Mouse (Mus musculus) midbrain, embryonic 15.5 days (tissue): ENCODE measurements around the gene Wfikkn1. TPM values are rescaled to one million over a fixed set of nuclear protein-coding genes. Genes with fewer than 3 reads are reported as not detected.

Source experiments
- ATAC-seq: fragments of 200-750 bp; cut with Nextera tagmentation; replicated peaks from 2 replicates; pipeline ENCODE4 v1.8.0; 2017; ENCODE audit warnings: moderate TSS enrichment
- H3K27ac ChIP-seq: fragments of 300-500 bp; sonication (generic); 2 replicates; pipeline ENCODE4 v1.5.1; 2015; ENCODE audit warnings: mild to moderate bottlenecking, inconsistent platforms
- H3K27me3 ChIP-seq: fragments of 300-500 bp; sonication (generic); replicated peaks from 2 replicates; pipeline ENCODE4 v1.6.1; 2015; ENCODE audit warnings: inconsistent platforms
- H3K36me3 ChIP-seq: fragments of 300-500 bp; sonication (generic); replicated peaks from 2 replicates; pipeline ENCODE4 v1.6.1; 2015; ENCODE audit warnings: inconsistent platforms
- H3K4me1 ChIP-seq: fragments of 300-500 bp; sonication (generic); 2 replicates; pipeline ENCODE4 v1.6.1; 2015; ENCODE audit warnings: inconsistent platforms
- H3K4me2 ChIP-seq: fragments of 300-500 bp; sonication (generic); 2 replicates; pipeline ENCODE4 v1.6.1; 2015; ENCODE audit warnings: inconsistent platforms, mild to moderate bottlenecking, moderate library complexity
- H3K4me3 ChIP-seq: fragments of 300-500 bp; sonication (generic); 2 replicates; pipeline ENCODE4 v1.5.1; 2015; ENCODE audit warnings: mild to moderate bottlenecking, inconsistent platforms
- H3K9ac ChIP-seq: fragments of 300-500 bp; sonication (generic); 2 replicates; pipeline ENCODE4 v1.6.1; 2015; ENCODE audit warnings: mild to moderate bottlenecking, inconsistent platforms
- H3K9me3 ChIP-seq: fragments of 300-500 bp; sonication (generic); 2 replicates; pipeline ENCODE4 v1.6.1; 2016; ENCODE audit warnings: inconsistent platforms
- WGBS: fragments of 180-500 bp; shearing (Covaris S2); methylation state at CpG from one replicate; pipeline ENCODE4 v1.1.7; 2015; ENCODE audit warnings: mixed read lengths; 5-methylcytosine and 5-hydroxymethylcytosine counted together
- microRNA-seq: library from miRNA; unstranded; fragments of <30 nt; microRNA quantifications from one replicate; pipeline ENCODE4, GENCODE M21; 2016
- polyA plus RNA-seq: library from polyadenylated mRNA; unstranded; fragments of >200 nt; fragmentation: Nextera tagmentation; extraction: Ambion mirVana; gene quantifications from 2 replicates; pipeline ENCODE4 v1.2.1, GENCODE M21; 2015

Wfikkn1 gene
- polyA plus RNA-seq, 1 experiment from 2014 or later: 0.54 TPM

DNA sequence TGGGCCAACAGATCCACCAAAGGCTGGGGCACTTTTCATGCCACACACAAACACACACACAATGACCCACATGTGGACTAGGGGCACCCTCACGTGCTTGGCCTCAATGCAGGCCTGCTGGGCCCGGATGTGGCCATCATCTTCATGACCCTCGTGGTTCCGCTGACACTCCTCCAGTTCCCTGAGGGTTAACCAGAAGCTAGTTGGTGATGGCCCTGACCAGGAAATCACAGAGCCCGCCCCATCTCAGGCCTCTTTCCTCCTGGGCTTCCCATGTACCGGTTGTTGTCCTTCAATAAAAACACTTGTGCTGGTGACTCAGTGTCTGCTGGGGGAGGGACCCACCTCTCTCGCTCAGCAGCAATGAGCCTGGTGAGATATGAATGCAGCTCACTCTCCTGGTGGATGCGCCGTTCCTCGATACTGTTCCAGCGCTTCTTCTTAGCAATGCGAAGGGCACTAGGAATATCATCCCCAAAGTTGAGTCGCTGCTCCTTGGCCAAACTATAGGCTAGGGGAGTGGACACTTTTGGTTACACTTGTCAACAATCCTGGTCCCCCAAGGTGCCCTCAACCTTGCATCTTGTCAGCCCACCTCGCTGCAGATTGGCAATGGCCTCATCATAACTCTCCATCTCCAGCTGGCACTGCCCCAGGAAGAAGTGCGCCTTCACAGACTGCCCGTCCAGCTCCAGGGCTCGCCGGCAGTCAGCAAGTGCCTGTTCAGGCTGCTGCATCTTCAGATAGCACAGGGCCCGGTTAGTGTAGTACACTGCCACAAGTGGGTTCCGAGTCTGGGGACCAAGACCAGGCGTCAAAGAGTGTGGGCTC lies 49.0 kb downstream of the Wfikkn1 start:
- peak overlapping the region; percentile 95 for H3K4me2 ChIP-seq
- H3K4me3 ChIP-seq: peak overlapping the region; percentile 80
- peak overlapping the region; percentile 96 for H3K27ac ChIP-seq
- H3K9me3 ChIP-seq: no peaks in the 10 kb centered on the region
- no peak for ATAC-seq
- no peaks in the 10 kb centered on the region for H3K27me3 ChIP-seq
- WGBS: 63% methylated on average over 21 of the region's 21 CpGs
- H3K36me3 ChIP-seq: 0 out of 2 replicates have a peak, but pooled peaks cover 30% of the 10 kb centered on the region
- peak overlapping the region; percentile 77 for H3K9ac ChIP-seq
- peaks cover 84% of the 10 kb centered on the region for H3K4me1 ChIP-seq

DNA sequence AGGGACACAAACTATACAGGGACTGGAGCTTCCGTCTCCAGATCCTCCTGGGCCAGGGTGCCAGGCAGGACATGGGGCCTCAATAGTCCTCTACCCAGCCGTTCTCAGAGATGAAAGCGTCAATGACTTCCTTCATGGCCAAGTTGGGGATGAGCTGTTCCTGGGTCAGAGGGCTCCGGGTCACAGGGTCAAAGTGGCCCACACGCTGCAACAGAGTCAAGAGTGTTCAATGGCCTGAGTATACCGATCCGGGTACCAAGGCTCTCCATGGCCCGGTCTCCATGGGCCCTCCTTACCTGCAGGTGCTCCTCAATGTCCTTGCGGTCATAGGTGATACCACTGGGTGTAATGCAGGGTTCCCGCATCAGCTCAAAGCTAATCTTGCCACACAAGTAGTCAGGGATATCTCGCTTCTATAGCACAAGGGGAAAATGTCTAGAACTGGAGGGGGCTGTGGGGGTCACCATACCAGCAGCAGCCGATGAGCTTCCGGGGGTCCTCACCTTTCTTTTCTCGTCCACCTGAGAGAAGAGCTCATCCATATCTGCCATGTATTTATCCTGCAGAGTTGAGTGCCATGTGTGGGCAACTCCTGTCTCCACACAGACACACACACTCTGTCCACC lies 49.7 kb downstream of the Wfikkn1 start:
- ATAC-seq: no peak
- Histone ChIP-seq H3K9me3 (no peaks in the 10 kb centered on the region), H3K4me3 (no peak overlapping the region; the same call in 1 of the 2 replicates), H3K36me3 (0 out of 2 replicates have a peak, but pooled peaks cover 31% of the 10 kb centered on the region), H3K27me3 (no peaks in the 10 kb centered on the region), H3K4me2 (peak overlapping the region; percentile 95), H3K9ac (no peak overlapping the region), H3K4me1 (peaks cover 84% of the 10 kb centered on the region), H3K27ac (no peak overlapping the region)
- 86% methylated on average over 14 of the region's 14 CpGs for WGBS

DNA sequence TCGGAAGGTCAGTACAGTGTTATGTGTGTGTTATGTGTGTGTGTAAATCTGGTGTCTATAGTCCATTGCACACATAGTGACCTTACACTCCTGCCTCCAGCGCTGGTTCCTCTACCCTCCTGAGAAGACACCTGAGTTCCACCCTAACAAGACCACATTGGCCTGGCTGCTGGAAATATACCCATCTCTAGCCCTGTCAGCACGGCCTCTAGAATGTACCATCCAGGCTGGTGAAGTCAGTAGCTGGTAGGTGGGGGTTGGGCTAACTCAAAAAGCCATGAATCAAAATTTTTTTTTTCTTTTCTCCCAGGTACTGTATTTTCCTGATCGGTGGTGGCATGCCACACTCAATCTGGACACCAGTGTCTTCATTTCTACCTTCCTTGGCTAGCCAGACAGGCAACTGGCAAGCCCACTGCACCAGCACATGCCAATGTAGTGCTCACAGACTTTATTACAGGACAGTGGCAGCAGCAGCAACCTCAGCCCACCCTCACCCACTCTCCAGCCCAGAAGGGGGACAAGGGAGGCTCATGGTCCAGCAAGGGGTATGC lies 50.4 kb downstream of the Wfikkn1 start:
- Histone ChIP-seq H3K4me2 (peak overlapping the region; percentile 80), H3K4me1 (peaks cover 84% of the 10 kb centered on the region), H3K4me3 (peak overlapping the region; percentile 66), H3K27ac (no peak overlapping the region), H3K9ac (no peak overlapping the region), H3K36me3 (0 out of 2 replicates have a peak, but pooled peaks cover 31% of the 10 kb centered on the region), H3K27me3 (no peaks in the 10 kb centered on the region), H3K9me3 (no peaks in the 10 kb centered on the region)
- ATAC-seq: no peak
- 94% methylated on average over 4 of the region's 4 CpGs for WGBS

DNA sequence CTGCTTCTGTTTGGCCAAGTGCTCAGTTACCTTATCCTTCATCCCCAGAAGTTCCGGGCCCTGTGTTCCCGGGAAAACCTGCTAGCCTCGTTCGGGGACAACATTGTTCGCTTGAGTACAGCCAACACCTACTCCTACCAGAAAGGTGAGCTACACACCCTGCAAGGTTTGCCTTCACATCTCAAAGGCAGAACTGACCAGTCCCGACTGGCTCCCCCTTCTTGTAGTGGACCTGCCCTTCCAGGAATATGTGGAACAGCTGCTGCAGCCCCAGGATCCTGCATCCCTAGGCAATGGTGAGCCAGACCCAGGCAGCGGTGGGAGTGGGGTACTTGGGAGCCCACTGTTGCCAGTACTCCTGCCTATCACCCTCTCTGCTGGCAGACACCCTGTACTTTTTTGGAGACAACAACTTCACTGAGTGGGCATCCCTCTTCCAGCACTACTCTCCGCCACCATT lies 51.1 kb downstream of the Wfikkn1 start:
- ATAC-seq: no peak
- no peaks in the 10 kb centered on the region for H3K27me3 ChIP-seq
- H3K36me3 ChIP-seq: 0 out of 2 replicates have a peak, but pooled peaks cover 31% of the 10 kb centered on the region
- H3K4me2 ChIP-seq: peak overlapping the region; percentile 80
- H3K9ac ChIP-seq: peak overlapping the region; percentile 86
- H3K4me3 ChIP-seq: peak overlapping the region; percentile 66
- peaks cover 84% of the 10 kb centered on the region for H3K4me1 ChIP-seq
- WGBS: 36% methylated on average over 8 of the region's 8 CpGs
- no peaks in the 10 kb centered on the region for H3K9me3 ChIP-seq
- peak overlapping the region; percentile 91 for H3K27ac ChIP-seq

DNA sequence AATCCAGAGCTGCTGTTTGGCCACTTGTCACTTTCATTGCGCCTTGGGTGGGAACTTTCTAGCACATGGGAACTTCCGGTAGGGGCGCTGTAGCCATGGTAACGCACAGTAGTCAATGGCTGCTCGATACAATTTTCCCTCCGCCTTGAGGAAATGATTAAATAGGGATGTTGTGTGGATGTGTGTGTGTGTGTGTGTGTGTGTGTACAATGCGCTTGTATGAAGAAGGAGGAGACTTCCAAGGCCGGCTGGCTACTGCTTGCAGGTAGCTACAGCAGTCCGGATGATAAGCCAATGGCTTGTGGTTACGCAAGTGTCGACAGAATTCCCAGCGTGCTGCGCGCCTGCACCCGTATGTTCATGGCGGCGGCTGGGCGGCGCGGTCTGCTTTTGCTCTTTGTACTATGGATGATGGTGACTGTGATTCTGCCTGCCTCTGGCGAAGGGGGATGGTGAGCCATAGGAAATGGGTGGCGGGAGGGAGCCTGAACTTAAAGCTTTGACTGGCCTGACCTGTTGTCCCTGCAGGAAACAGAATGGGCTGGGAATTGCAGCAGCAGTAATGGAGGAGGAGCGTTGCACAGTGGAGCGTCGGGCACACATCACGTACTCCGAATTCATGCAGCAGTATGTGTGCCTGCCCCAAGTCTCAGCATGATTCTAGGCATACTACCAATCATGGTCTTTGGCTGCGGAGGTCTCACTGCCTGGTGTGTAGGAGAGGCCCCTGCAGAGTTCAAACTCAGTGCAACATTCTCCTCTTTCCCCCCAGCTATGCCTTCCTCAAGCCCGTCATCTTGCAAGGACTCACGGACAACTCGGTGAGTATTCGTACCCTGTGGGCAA lies 51.7 kb downstream of the Wfikkn1 start, which contains the start of gene Jmjd8:
TSS of gene Jmjd8 (plus strand) at position 156 of the 846 bp plus-strand sequence.
- Histone ChIP-seq H3K4me2 (peak within 1 kb of the TSS; percentile 80), H3K9me3 (no peaks in the 10 kb centered on the region), H3K36me3 (0 out of 2 replicates have a peak, but pooled peaks cover 31% of the 10 kb centered on the region), H3K27me3 (no peaks in the 10 kb centered on the region), H3K4me1 (peaks cover 84% of the 10 kb centered on the region), H3K9ac (peak within 1 kb of the TSS; percentile 86), H3K27ac (peak within 1 kb of the TSS; percentile 91), H3K4me3 (peak within 1 kb of the TSS; percentile 66)
- WGBS: 1% methylated on average over 32 of the region's 32 CpGs
- peak; percentile 59 for ATAC-seq

DNA sequence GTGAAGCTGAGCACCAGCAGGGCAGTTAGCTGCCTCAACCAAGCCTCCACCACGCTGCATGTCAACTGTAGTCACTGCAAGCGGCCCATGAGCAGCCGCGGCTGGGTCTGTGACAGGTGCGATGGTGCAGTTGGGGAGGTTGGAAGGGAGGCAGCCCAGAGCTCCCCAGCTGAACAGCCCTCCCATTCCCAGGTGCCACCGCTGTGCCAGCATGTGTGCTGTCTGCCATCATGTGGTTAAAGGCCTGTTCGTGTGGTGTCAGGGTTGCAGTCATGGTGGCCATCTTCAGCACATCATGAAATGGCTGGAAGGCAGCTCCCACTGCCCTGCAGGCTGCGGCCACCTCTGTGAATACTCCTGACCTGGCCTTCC lies 52.4 kb downstream of the Wfikkn1 start:
- Histone ChIP-seq H3K9me3 (no peaks in the 10 kb centered on the region), H3K27ac (peak overlapping the region; percentile 91), H3K36me3 (0 out of 2 replicates have a peak, but pooled peaks cover 31% of the 10 kb centered on the region), H3K4me2 (peak overlapping the region; percentile 80), H3K4me1 (peaks cover 82% of the 10 kb centered on the region), H3K27me3 (no peaks in the 10 kb centered on the region), H3K4me3 (peak overlapping the region; percentile 66), H3K9ac (peak overlapping the region; percentile 86; the same call in 1 of the 2 replicates)
- 83% methylated on average over 8 of the region's 8 CpGs for WGBS
- no peak for ATAC-seq

Small RNA genes lying within 50 kb of the gene (microRNA-seq; reads per million reads assigned to microRNA genes)
- not detected for gene Mir3082

Other genes starting within 250 kb of the Wfikkn1 start
- gene Gng13, start 163.7 kb downstream of the Wfikkn1 start, polyA plus RNA-seq: 3.5 and 4.0 TPM in 2 replicates
- gene Chtf18, start 153.4 kb downstream of the Wfikkn1 start, polyA plus RNA-seq: 5.7 and 6.3 TPM in 2 replicates
- gene Rpusd1, start 153.2 kb downstream of the Wfikkn1 start, polyA plus RNA-seq: 27.7 and 30.5 TPM in 2 replicates
- not detected in 2 replicates for gene Mslnl, start 144.8 kb downstream of the Wfikkn1 start, polyA plus RNA-seq
- gene Msln, start 126.5 kb downstream of the Wfikkn1 start, polyA plus RNA-seq: 0.32 and 0.43 TPM in 2 replicates
- 30.3 and 32.6 TPM in 2 replicates for gene Narfl, start 107.1 kb downstream of the Wfikkn1 start, polyA plus RNA-seq
- 160 TPM in 2 replicates for gene Haghl, start 95.2 kb downstream of the Wfikkn1 start, polyA plus RNA-seq
- gene Ccdc78, start 94.3 kb downstream of the Wfikkn1 start, polyA plus RNA-seq: 0.24 and 0.44 TPM in 2 replicates
- 92.6 and 93.7 TPM in 2 replicates for gene Fam173a, start 88.0 kb downstream of the Wfikkn1 start, polyA plus RNA-seq
- 1.3 TPM in 1 of 2 replicates, not detected in the other for gene AC134908.4, start 85.2 kb downstream of the Wfikkn1 start, polyA plus RNA-seq
- 32.6 and 36.3 TPM in 2 replicates for gene Metrn, start 83.7 kb downstream of the Wfikkn1 start, polyA plus RNA-seq
- 50.8 and 50.9 TPM in 2 replicates for gene Fbxl16, start 71.8 kb downstream of the Wfikkn1 start, polyA plus RNA-seq
- gene Wdr24, start 57.2 kb downstream of the Wfikkn1 start, polyA plus RNA-seq: 35.2 and 36.7 TPM in 2 replicates
- 61.9 and 63.0 TPM in 2 replicates for gene Jmjd8, start 52.0 kb downstream of the Wfikkn1 start, polyA plus RNA-seq
- gene Stub1, start 47.5 kb downstream of the Wfikkn1 start, polyA plus RNA-seq: 373 and 381 TPM in 2 replicates
- gene Rhbdl1, start 43.6 kb downstream of the Wfikkn1 start, polyA plus RNA-seq: 54.8 and 57.8 TPM in 2 replicates
- gene Gm20683, start 39.1 kb downstream of the Wfikkn1 start, polyA plus RNA-seq: 14.2 and 14.7 TPM in 2 replicates
- gene Rhot2, start 36.0 kb downstream of the Wfikkn1 start, polyA plus RNA-seq: 17.2 and 18.3 TPM in 2 replicates
- gene Wdr90, start 19.4 kb downstream of the Wfikkn1 start, polyA plus RNA-seq: 19.7 and 23.3 TPM in 2 replicates
- 18.5 and 19.8 TPM in 2 replicates for gene Mcrip2, start 12.1 kb downstream of the Wfikkn1 start, polyA plus RNA-seq
- 70.5 and 71.1 TPM in 2 replicates for gene Mettl26, start 5.8 kb downstream of the Wfikkn1 start, polyA plus RNA-seq
- gene Rab40c, start 38.9 kb upstream of the Wfikkn1 start, polyA plus RNA-seq: 56.7 and 57.5 TPM in 2 replicates
- gene Pigq, start 64.1 kb upstream of the Wfikkn1 start, polyA plus RNA-seq: 71.9 and 75.8 TPM in 2 replicates
- 0.73 and 0.80 TPM in 2 replicates for gene Nhlrc4, start 64.1 kb upstream of the Wfikkn1 start, polyA plus RNA-seq
- 3.1 and 6.1 TPM in 2 replicates for gene A930017K11Rik, start 71.7 kb upstream of the Wfikkn1 start, polyA plus RNA-seq
- 22.2 and 23.8 TPM in 2 replicates for gene Capn15, start 104.9 kb upstream of the Wfikkn1 start, polyA plus RNA-seq
- gene Rab11fip3, start 188.7 kb upstream of the Wfikkn1 start, polyA plus RNA-seq: 32.2 and 32.6 TPM in 2 replicates
- 34.2 and 36.3 TPM in 2 replicates for gene Decr2, start 209.5 kb upstream of the Wfikkn1 start, polyA plus RNA-seq
- 24.7 and 25.1 TPM in 2 replicates for gene Nme4, start 214.7 kb upstream of the Wfikkn1 start, polyA plus RNA-seq
- 4.0 and 4.6 TPM in 2 replicates for gene Tmem8, start 232.4 kb upstream of the Wfikkn1 start, polyA plus RNA-seq
- 172 and 179 TPM in 2 replicates for gene Mrpl28, start 242.6 kb upstream of the Wfikkn1 start, polyA plus RNA-seq